Mouse (Mus musculus) bone marrow macrophage, adult 2 months (primary cell): ENCODE data around the gene Ubap2.

Experiments used
- CTCF ChIP-seq: IDR thresholded peaks from 2 replicates; pipeline ENCODE4 v1.5.1; 2012; ENCODE audit warnings: low read depth, mild to moderate bottlenecking, low read length, moderate library complexity
- POLR2A ChIP-seq: IDR thresholded peaks from 2 replicates; pipeline ENCODE4 v1.6.1; 2012; ENCODE audit warnings: mild to moderate bottlenecking, low read depth, low read length, borderline replicate concordance

DNA sequence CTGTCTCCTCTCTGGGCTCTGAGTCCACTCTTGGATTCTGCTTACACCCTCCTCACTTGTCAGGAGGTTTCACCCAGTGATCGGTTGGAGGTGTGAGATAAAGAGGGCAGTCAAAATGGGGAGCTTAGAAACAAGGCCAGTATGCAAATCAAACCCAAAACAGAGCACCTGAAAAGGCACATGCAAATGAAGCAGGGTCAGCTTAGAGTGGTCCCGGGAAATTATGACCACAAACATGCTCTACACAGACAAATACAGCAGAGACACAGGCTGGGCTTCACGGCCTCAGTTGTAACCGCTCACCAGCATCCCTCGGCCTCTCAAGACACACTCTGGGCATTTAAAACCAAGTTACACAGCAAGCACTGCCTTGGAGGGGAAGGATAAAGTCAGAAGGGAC, 24.0 kb upstream of the Ubap2 start:
- no peak for TF ChIP-seq CTCF
- no peak for TF ChIP-seq POLR2A
